Mouse (Mus musculus): Measurements from ENCODE around the gene Tspan18. TPM values are rescaled to one million over a fixed set of nuclear protein-coding genes. Genes with fewer than 3 reads are reported as not detected.

Gene Tspan18
- total and polyA plus RNA-seq, 3 experiments, result 0.38 TPM; not detected in 2

DNA sequence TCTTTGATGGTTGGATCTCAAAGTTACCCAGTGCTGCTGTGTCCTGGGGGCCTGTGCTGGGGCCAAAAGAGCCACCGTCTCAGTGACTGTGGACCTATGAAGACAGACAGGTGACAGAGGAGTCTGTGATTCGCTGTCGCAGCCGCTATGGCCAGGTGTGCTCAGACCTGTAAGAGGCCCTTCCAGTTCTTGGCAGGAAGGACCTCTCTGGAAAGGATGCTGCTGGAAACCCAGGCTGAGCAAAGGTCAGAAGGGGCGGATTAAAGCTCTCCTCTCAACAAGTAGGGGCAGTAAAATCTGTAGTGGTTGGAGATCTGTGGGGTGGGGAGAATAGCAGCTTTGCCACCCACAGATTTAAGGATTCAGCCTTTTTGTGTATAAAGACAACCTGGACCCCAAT, 154.7 kb downstream of the Tspan18 start:
- dilution Hi-C loops (cut with MboI; ENCODE audit: extremely low pct_ligation_motif_present, extremely low pct_unique_long_range_greater_than_20kb, low sequenced_read_pairs), result no loop called here

GRCm38 (mm10) chr2:93178313-93178677, 156.0 kb downstream of the Tspan18 start:
- in situ Hi-C loops (cut with MboI; ENCODE audit: low pct_ligation_motif_present, low pct_unique_long_range_greater_than_20kb, low sequenced_read_pairs), result loop anchor here (10.0 kb wide), 1 partner anchor 53 kb away; no protein-coding TSS in a partner anchor
- no peak overlapping the region for H3K27ac ChIP-seq (ENCODE audit: insufficient read depth, low read depth)
- dilution Hi-C loops (cut with MboI; ENCODE audit: extremely low pct_ligation_motif_present, extremely low pct_unique_long_range_greater_than_20kb, low sequenced_read_pairs), result no loop called here

More for the DNA sequence above, 154.7 kb downstream of the Tspan18 start:
- in situ Hi-C loops (cut with MboI; ENCODE audit: low pct_ligation_motif_present, low pct_unique_long_range_greater_than_20kb, low sequenced_read_pairs), result loop anchor here (10.0 kb wide), 2 partner anchors 55 to 275 kb away; no protein-coding TSS in a partner anchor
- H3K4me3 ChIP-seq (replicated peaks in 1 of 3; ENCODE audit: low read depth in 2 of 3, low read length in 2 of 3, poor library complexity in 1 of 3), result no peak overlapping the region
- H3K9me3 ChIP-seq (replicated peaks; ENCODE audit: low read length), result no peaks in the 10 kb centered on the region
- no peak overlapping the region for H3K9ac ChIP-seq (ENCODE audit: insufficient read depth, low read depth)
- DNase-seq (ENCODE audit: extremely low read depth), result no peak
- H3K4me1 ChIP-seq (ENCODE audit: control insufficient read depth in 1 of 2, insufficient read depth in 2 of 2), result peaks cover 18 to 20% of the 10 kb centered on the region in 2 experiments
- no peaks in the 10 kb centered on the region for H3K79me2 ChIP-seq (replicated peaks; ENCODE audit: control insufficient read depth, extremely low read depth, insufficient read depth, poor library complexity, severe bottlenecking)
- no peak overlapping the region for H3K27ac ChIP-seq (ENCODE audit: insufficient read depth, low read depth)
- no peak overlapping the region for H3K4me2 ChIP-seq (ENCODE audit: insufficient read depth, low read depth, poor library complexity, severe bottlenecking)
- H3K36me3 ChIP-seq (replicated peaks in 1 of 2; ENCODE audit: control insufficient read depth in 1 of 2, insufficient read depth in 1 of 2, low read length in 1 of 2), result no peaks in the 10 kb centered on the region
- TF ChIP-seq JUN (IDR thresholded peaks at IDR 0.05; ENCODE audit: insufficient read depth, low read depth, low read length) (no peak), IRF4 (IDR thresholded peaks at IDR 0.05; ENCODE audit: low read depth, low read length) (no peak), TCF12 (IDR thresholded peaks at IDR 0.05; ENCODE audit: low read depth, low read length) (no peak), MAFK (IDR thresholded peaks at IDR 0.05; ENCODE audit: insufficient replicate concordance, low read length) (no peak), MAZ (IDR thresholded peaks at IDR 0.05; ENCODE audit: low read depth, low read length) (no peak), UBTF (IDR thresholded peaks at IDR 0.05; ENCODE audit: low read depth, low read length) (no peak), ZKSCAN1 (IDR thresholded peaks at IDR 0.05; ENCODE audit: borderline replicate concordance, low read depth, low read length) (no peak), TBP (conservative IDR thresholded peaks at IDR 0.05; ENCODE audit: low read depth, low read length) (no peak), ZNF384 (IDR thresholded peaks at IDR 0.05; ENCODE audit: low read depth, low read length) (no peak), MEF2A (IDR thresholded peaks at IDR 0.05; ENCODE audit: borderline replicate concordance, low read depth, low read length) (no peak), ELF1 (IDR thresholded peaks at IDR 0.05; ENCODE audit: low read depth, low read length) (no peak), BHLHE40 (IDR thresholded peaks at IDR 0.05; ENCODE audit: low read depth, low read length) (no peak), ZMIZ1 (IDR thresholded peaks at IDR 0.05; ENCODE audit: low read depth, low read length) (no peak), ZC3H11A (IDR thresholded peaks at IDR 0.05; ENCODE audit: low read depth, low read length) (no peak), MXI1 (IDR thresholded peaks at IDR 0.05; ENCODE audit: low read depth, low read length) (no peak), CTCF (conservative IDR thresholded peaks at IDR 0.05 in 1 of 2, IDR thresholded peaks at IDR 0.05 in 1 of 2; ENCODE audit: low read depth in 2 of 2, low read length in 2 of 2) (no peak), CHD1 (IDR thresholded peaks at IDR 0.05; ENCODE audit: low read depth, low read length) (no peak)
- H3K27me3 ChIP-seq (replicated peaks), result peaks cover 93% of the 10 kb centered on the region

More at GRCm38 (mm10) chr2:93178313-93178677, 156.0 kb downstream of the Tspan18 start:
- Histone ChIP-seq H3K4me2 (ENCODE audit: insufficient read depth, low read depth, poor library complexity, severe bottlenecking) (no peak overlapping the region), H3K9ac (ENCODE audit: insufficient read depth, low read depth) (no peak overlapping the region), H3K79me2 (replicated peaks; ENCODE audit: control insufficient read depth, extremely low read depth, insufficient read depth, poor library complexity, severe bottlenecking) (no peaks in the 10 kb centered on the region), H3K4me3 (replicated peaks in 1 of 3; ENCODE audit: low read depth in 2 of 3, low read length in 2 of 3, poor library complexity in 1 of 3) (no peak overlapping the region), H3K27me3 (replicated peaks) (peaks cover 91% of the 10 kb centered on the region), H3K4me1 (ENCODE audit: control insufficient read depth in 1 of 2, insufficient read depth in 2 of 2) (peaks cover 17 to 18% of the 10 kb centered on the region in 2 experiments), H3K36me3 (replicated peaks in 1 of 2; ENCODE audit: control insufficient read depth in 1 of 2, insufficient read depth in 1 of 2, low read length in 1 of 2) (no peaks in the 10 kb centered on the region), H3K9me3 (replicated peaks; ENCODE audit: low read length) (no peaks in the 10 kb centered on the region)
- no peak for DNase-seq (ENCODE audit: extremely low read depth)
- TF ChIP-seq MAFK (IDR thresholded peaks at IDR 0.05; ENCODE audit: insufficient replicate concordance, low read length), result peak; percentile 61
- no peak for TF ChIP-seq PAX5 (IDR thresholded peaks at IDR 0.05; ENCODE audit: low read length)
- TF ChIP-seq KAT2A (IDR thresholded peaks at IDR 0.05; ENCODE audit: insufficient replicate concordance, low read length), result no peak
- no peak for TF ChIP-seq RAD21 (IDR thresholded peaks at IDR 0.05; ENCODE audit: low read depth, low read length)

Data from CH12.LX (cell line).